8 mouse cellular contexts compared by ENCODE assay signal in the genomic region with DNA sequence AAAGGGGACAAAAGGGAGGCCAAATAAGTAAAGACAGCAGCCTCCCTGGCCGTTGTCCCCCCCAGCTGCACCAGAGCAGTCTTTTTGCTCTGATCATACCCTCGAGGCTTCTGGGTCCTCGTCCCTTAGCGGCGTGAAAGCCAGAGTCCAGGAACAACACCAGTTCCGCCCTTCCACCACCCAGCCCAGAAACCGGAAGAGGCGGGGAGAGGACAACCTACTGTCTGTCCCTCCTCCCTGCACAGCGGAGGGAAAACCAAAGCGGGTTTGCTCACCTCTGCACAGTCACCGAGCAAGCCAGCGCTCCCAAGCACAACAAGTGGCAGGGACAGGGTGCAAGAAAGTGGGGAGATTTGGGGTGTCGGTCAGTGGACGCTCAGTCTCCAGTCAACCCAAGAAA. TPM values are rescaled to one million over a fixed set of nuclear protein-coding genes. Genes with fewer than 3 reads are reported as not detected.
DNase-seq lines count a peak whose midpoint lies in the region; ATAC-seq and TF ChIP-seq lines count a peak whose summit lies in the region.

No protein-coding gene starts in this region.

- H3K27me3 ChIP-seq in embryonic facial prominence, embryonic 10.5 days (replicated peaks; ENCODE audit: low read depth, poor library complexity, severe bottlenecking), result no peaks in the 10 kb centered on the region
- H3K27me3 ChIP-seq in lung, postnatal 0 days (replicated peaks; ENCODE audit: insufficient read depth, low read length), result no peaks in the 10 kb centered on the region

- DNase-seq in A20 (ENCODE audit: low read depth, low spot score), result peak; percentile 90
- peak; percentile 84 for DNase-seq in NIH3T3 (ENCODE audit: low read depth)
- DNase-seq in embryonic facial prominence, embryonic 10.5 days (ENCODE audit: low spot score), result peak; percentile 83
- peak; percentile 77 to 78 for DNase-seq in heart, adult 9 months (ENCODE audit: low spot score in 2 of 2)
- peak; percentile 79 to 80 for DNase-seq in kidney, adult 8-10 months
- peak; percentile 94 for DNase-seq in lung, postnatal 0 days (ENCODE audit: low spot score)
- peak; percentile 74 for DNase-seq in ovary, adult 18-20 months (ENCODE audit: low spot score)
- peak; percentile 83 for DNase-seq in urinary bladder, postnatal 14 days (ENCODE audit: low spot score)

- peak; percentile 76 for ATAC-seq in lung, postnatal 0 days

- peak overlapping the region; percentile 58 for H3K4me2 ChIP-seq in lung, postnatal 0 days (replicated peaks; ENCODE audit: low read depth, low read length)

- WGBS in embryonic facial prominence, embryonic 10.5 days, result 2% methylated on average over 14 of the region's 14 CpGs
- under 1% methylated on average over 14 of the region's 14 CpGs for WGBS in lung, postnatal 0 days

- H3K9ac ChIP-seq in lung, postnatal 0 days (replicated peaks; ENCODE audit: low read depth), result peak overlapping the region; percentile 32

- H3K4me3 ChIP-seq in embryonic facial prominence, embryonic 10.5 days, result peak overlapping the region; percentile 56
- peak overlapping the region; percentile 26 for H3K4me3 ChIP-seq in lung, postnatal 0 days (ENCODE audit: low read depth, low read length)

- no peaks in the 10 kb centered on the region for H3K36me3 ChIP-seq in embryonic facial prominence, embryonic 10.5 days (replicated peaks)
- no peaks in the 10 kb centered on the region for H3K36me3 ChIP-seq in lung, postnatal 0 days (ENCODE audit: insufficient read depth, low read length)

- no peak for TF ChIP-seq EP300 in lung, postnatal 0 days (IDR thresholded peaks at IDR 0.05)

- H3K27ac ChIP-seq in embryonic facial prominence, embryonic 10.5 days (replicated peaks), result peak overlapping the region; percentile 88
- H3K27ac ChIP-seq in lung, postnatal 0 days (ENCODE audit: low read length), result peak overlapping the region; percentile 96

- peaks cover 23% of the 10 kb centered on the region for H3K4me1 ChIP-seq in embryonic facial prominence, embryonic 10.5 days
- H3K4me1 ChIP-seq in lung, postnatal 0 days (ENCODE audit: insufficient read depth, low read depth, low read length), result peaks cover 15% of the 10 kb centered on the region

- H3K9me3 ChIP-seq in embryonic facial prominence, embryonic 10.5 days, result no peaks in the 10 kb centered on the region
- H3K9me3 ChIP-seq in lung, postnatal 0 days (ENCODE audit: low read length), result no peaks in the 10 kb centered on the region

- peak; percentile 2; the same call in 1 of the 2 replicates for TF ChIP-seq CTCF in lung, postnatal 0 days (IDR thresholded peaks at IDR 0.05)

RNA-seq across cellular contexts. Expression of a gene that starts 3.9 kb away (rescaled TPM):
- polyA plus RNA-seq in embryonic facial prominence, embryonic 10.5 days (2016; fragmentation: Nextera tagmentation; extraction: Ambion mirVana), result 260 and 276 TPM in 2 replicates
- 60.1 and 67.2 TPM in 2 replicates for polyA plus RNA-seq in lung, postnatal 0 days (2015; fragmentation: Nextera tagmentation; extraction: Ambion mirVana)

RNA-seq across cellular contexts. Expression of a gene that starts 9.0 kb away (rescaled TPM):
- 636 and 666 TPM in 2 replicates for polyA plus RNA-seq in embryonic facial prominence, embryonic 10.5 days (2016; fragmentation: Nextera tagmentation; extraction: Ambion mirVana)
- polyA plus RNA-seq in lung, postnatal 0 days (2015; fragmentation: Nextera tagmentation; extraction: Ambion mirVana), result 152 and 167 TPM in 2 replicates

RNA-seq across cellular contexts. Expression of a gene that starts 20.1 kb away (rescaled TPM):
- 32.7 and 38.1 TPM in 2 replicates for polyA plus RNA-seq in embryonic facial prominence, embryonic 10.5 days (2016; fragmentation: Nextera tagmentation; extraction: Ambion mirVana)
- 43.2 and 46.4 TPM in 2 replicates for polyA plus RNA-seq in lung, postnatal 0 days (2015; fragmentation: Nextera tagmentation; extraction: Ambion mirVana)

RNA-seq across cellular contexts. Expression of a gene that starts 31.0 kb away (rescaled TPM):
- 15.9 and 17.6 TPM in 2 replicates for polyA plus RNA-seq in embryonic facial prominence, embryonic 10.5 days (2016; fragmentation: Nextera tagmentation; extraction: Ambion mirVana)
- polyA plus RNA-seq in lung, postnatal 0 days (2015; fragmentation: Nextera tagmentation; extraction: Ambion mirVana), result 10.8 and 12.0 TPM in 2 replicates

RNA-seq across cellular contexts. Expression of a gene that starts 35.0 kb away (rescaled TPM):
- 15.8 and 17.4 TPM in 2 replicates for polyA plus RNA-seq in embryonic facial prominence, embryonic 10.5 days (2016; fragmentation: Nextera tagmentation; extraction: Ambion mirVana)
- 43.9 and 44.7 TPM in 2 replicates for polyA plus RNA-seq in lung, postnatal 0 days (2015; fragmentation: Nextera tagmentation; extraction: Ambion mirVana)

Comparison
In these comparisons a context has a peak if more than half of its experiments do, and no peak if none do; other contexts are left out.
1. Peak in every context shown above with its lines: DNase-seq, ATAC-seq, H3K4me3 ChIP-seq and H3K27ac ChIP-seq.